Comparison of ENCODE assay signal across 9 mouse cellular contexts in the genomic region with DNA sequence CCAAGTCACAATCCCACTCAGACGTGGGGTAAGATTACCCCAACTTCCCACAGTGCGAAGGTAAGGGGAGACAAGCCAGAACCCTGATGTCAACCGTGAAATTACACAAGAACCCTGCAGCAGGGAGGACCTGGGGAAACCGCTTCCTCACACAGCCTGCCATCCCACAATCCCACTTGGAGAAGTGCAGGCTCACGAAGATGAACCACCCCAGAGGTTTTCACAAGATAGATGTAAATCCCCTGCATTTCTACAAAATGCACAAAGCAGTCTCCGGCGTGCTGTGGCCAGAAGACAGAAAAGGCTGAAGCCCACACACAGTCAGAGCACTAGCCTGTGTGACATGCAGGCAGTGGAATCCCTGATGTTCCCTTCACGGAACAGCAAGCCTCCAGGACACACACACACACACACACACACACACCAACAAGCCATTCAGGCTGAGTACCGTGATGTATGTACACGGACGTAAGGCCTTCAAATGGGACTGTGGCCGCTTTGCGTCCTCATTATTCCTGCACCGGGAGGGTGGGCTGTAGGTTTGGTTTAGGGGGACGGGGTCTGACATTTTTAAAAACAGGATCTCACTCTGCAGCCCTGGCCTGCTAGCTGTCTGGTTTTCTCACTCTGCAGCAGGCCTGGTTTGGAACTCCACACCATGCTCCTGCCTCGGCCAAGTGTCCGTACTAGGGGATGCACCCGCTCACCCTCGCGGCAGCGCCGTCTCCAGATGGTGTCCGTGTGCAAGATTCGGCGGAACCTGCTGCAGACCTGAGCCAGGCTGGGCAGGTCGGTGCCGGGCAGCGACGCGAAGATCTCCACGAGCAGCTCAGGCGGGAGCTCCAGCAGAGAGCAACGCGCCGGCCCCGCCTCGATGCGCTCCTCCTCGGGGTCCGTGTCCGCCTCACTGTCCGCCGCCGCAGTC. TPM values are rescaled to one million over a fixed set of nuclear protein-coding genes. Genes with fewer than 3 reads are reported as not detected.
DNase-seq lines count a peak whose midpoint lies in the region; ATAC-seq lines count a peak whose summit lies in the region.
"Had no signal": no experiment of that assay in that cellular context is flagged by ENCODE, and none has a peak within 500 bp of the region (broad histone marks: within the 10 kb centered on the region; RNA-seq: fewer than 3 reads in every experiment).

No protein-coding gene starts in this region.

- peak; percentile 36; the same call in 1 of the 2 replicates for ATAC-seq in cerebellum, adult (ENCODE audit: insufficient number of reproducible peaks, low FRiP score, low TSS enrichment)
- ATAC-seq in megakaryocyte, adult 5-6 weeks (ENCODE audit: poor library complexity, severe bottlenecking): no peak

- no peak for DNase-seq in cerebellum, adult 8-10 months
- DNase-seq in forelimb bud, embryonic 11.5 days (ENCODE audit: low read depth, low spot score): peak; percentile 17
- DNase-seq in lung, postnatal 36 days: peak; percentile 21
- DNase-seq in urinary bladder, adult 2 months (ENCODE audit: low spot score): no peak
- DNase-seq in thymus, postnatal 4 days: no peak

- peak overlapping the region; percentile 96 for H3K4me3 ChIP-seq in megakaryocyte, embryonic 14.5 days (replicated peaks)

- peaks cover 67% of the 10 kb centered on the region for H3K4me1 ChIP-seq in megakaryocyte, embryonic 14.5 days

- H3K9me3 ChIP-seq in megakaryocyte, embryonic 14.5 days: no peaks in the 10 kb centered on the region

- H3K27me3 ChIP-seq in megakaryocyte, embryonic 14.5 days (replicated peaks): no peaks in the 10 kb centered on the region

- peaks cover 17% of the 10 kb centered on the region for H3K36me3 ChIP-seq in megakaryocyte, embryonic 14.5 days (replicated peaks; ENCODE audit: low read length)

RNA-seq across cellular contexts. Expression of gene Fbxo31, which starts 0.6 kb away (rescaled TPM):
- 19.2 and 31.2 TPM in 2 replicates for polyA plus RNA-seq in megakaryocyte, embryonic 14.5 days (2012; ENCODE audit: insufficient read depth, low replicate concordance)
- total RNA-seq in megakaryocyte, adult 5-6 weeks (2015): 4.2 and 5.3 TPM in 2 replicates
- total RNA-seq in megakaryocyte, adult 5-6 weeks (2017): 5.2 and 10.8 TPM in 2 replicates
- polyA plus RNA-seq in urinary bladder, adult 2 months (2012; rRNA removed): 25.6 and 33.8 TPM in 2 replicates

RNA-seq across cellular contexts. Expression of gene Map1lc3b, which starts 12.1 kb away (rescaled TPM):
- 62.1 and 147 TPM in 2 replicates for polyA plus RNA-seq in megakaryocyte, embryonic 14.5 days (2012; ENCODE audit: insufficient read depth, low replicate concordance)
- 124 and 139 TPM in 2 replicates for total RNA-seq in megakaryocyte, adult 5-6 weeks (2015)
- total RNA-seq in megakaryocyte, adult 5-6 weeks (2017): 141 and 163 TPM in 2 replicates
- polyA plus RNA-seq in urinary bladder, adult 2 months (2012; rRNA removed): 52.4 and 97.9 TPM in 2 replicates

RNA-seq across cellular contexts. Expression of gene 1700018B08Rik, which starts 33.9 kb away (rescaled TPM):
- not detected in 2 replicates for polyA plus RNA-seq in megakaryocyte, embryonic 14.5 days (2012; ENCODE audit: insufficient read depth, low replicate concordance)
- total RNA-seq in megakaryocyte, adult 5-6 weeks (2015): not detected in 2 replicates
- not detected in 2 replicates for total RNA-seq in megakaryocyte, adult 5-6 weeks (2017)
- polyA plus RNA-seq in urinary bladder, adult 2 months (2012; rRNA removed): not detected in 2 replicates
- total RNA-seq: left cerebral cortex, postnatal 14 days had no signal

Comparison
In these comparisons a context has a peak if more than half of its experiments do, and no peak if none do; other contexts are left out.
1. DNase-seq: peak in forelimb bud, embryonic 11.5 days (single experiment) and lung, postnatal 36 days (single experiment); none in cerebellum, adult 8-10 months (single experiment), urinary bladder, adult 2 months (single experiment) and thymus, postnatal 4 days (single experiment).